Mouse (Mus musculus) G1E (cell line): ENCODE measurements around the gene Nol3.

Experiments used
- CTCF ChIP-seq: IDR thresholded peaks from 2 replicates; pipeline ENCODE4 v1.5.1; 2012; ENCODE audit warnings: low read depth, low read length, inconsistent platforms, mixed read lengths
- GATA1 ChIP-seq: IDR thresholded peaks from 2 replicates; pipeline ENCODE4 v1.6.1; 2012; ENCODE audit warnings: borderline replicate concordance, low read length, inconsistent platforms, mixed read lengths
- TAL1 ChIP-seq: conservative IDR thresholded peaks from 2 replicates; pipeline ENCODE4 v1.6.1; 2012; ENCODE audit warnings: low read depth, low read length, inconsistent platforms, mixed read lengths

GRCm38 (mm10) chr8:105286907-105287306, 11.0 kb downstream of the Nol3 start:
- TF ChIP-seq CTCF (no peak), TAL1 (no peak), GATA1 (no peak)
